ENCODE assay signal across 22 mouse cellular contexts in genomic region chr9:114395258-114395657, GRCm38 (mm10). TPM values are rescaled to one million over a fixed set of nuclear protein-coding genes. Genes with fewer than 3 reads are reported as not detected.
DNase-seq lines count a peak whose midpoint lies in the region; ATAC-seq and TF ChIP-seq lines count a peak whose summit lies in the region.
"Had no signal": no experiment of that assay in that cellular context is flagged by ENCODE, and none has a peak within 500 bp of the region (broad histone marks: within the 10 kb centered on the region; RNA-seq: fewer than 3 reads in every experiment).

No protein-coding gene starts in this region.

- H3K4me3 ChIP-seq in E14TG2a.4 (replicated peaks; ENCODE audit: low read length), result peak overlapping the region; percentile 45
- no peak overlapping the region for H3K4me3 ChIP-seq in intestine, embryonic 16.5 days (ENCODE audit: low read length)
- H3K4me3 ChIP-seq in forebrain, embryonic 11.5 days (ENCODE audit: low read depth, low read length), result no peak overlapping the region
- no peak overlapping the region for H3K4me3 ChIP-seq in lung, adult 2 months (replicated peaks; ENCODE audit: extremely low read depth, low read depth, low read length)
- H3K4me3 ChIP-seq: erythroblast, embryonic 14.5 days; gastrocnemius, adult 2 months; heart, adult 2 months; limb, embryonic 12.5 days; midbrain, embryonic 15.5 days had no signal

- no peak overlapping the region for H3K9ac ChIP-seq in intestine, embryonic 16.5 days (ENCODE audit: low read depth, low read length)
- no peak overlapping the region for H3K9ac ChIP-seq in forebrain, embryonic 11.5 days (ENCODE audit: low read length)
- H3K9ac ChIP-seq: forebrain, postnatal 0 days; limb, embryonic 12.5 days; lung, embryonic 14.5 days; midbrain, embryonic 15.5 days had no signal

- H3K36me3 ChIP-seq in E14TG2a.4 (ENCODE audit: insufficient read depth, low read length), result no peaks in the 10 kb centered on the region
- no peaks in the 10 kb centered on the region for H3K36me3 ChIP-seq in intestine, embryonic 16.5 days (ENCODE audit: control insufficient read depth, insufficient read depth, low read length)
- no peaks in the 10 kb centered on the region for H3K36me3 ChIP-seq in forebrain, embryonic 11.5 days (ENCODE audit: control insufficient read depth, insufficient read depth, low read length)
- H3K36me3 ChIP-seq: limb, embryonic 12.5 days; midbrain, embryonic 15.5 days had no signal

- WGBS in intestine, embryonic 16.5 days, result 72% methylated on average over 4 of the region's 4 CpGs
- 89% methylated on average over 4 of the region's 4 CpGs for WGBS in forebrain, embryonic 11.5 days
- WGBS in lung, adult 2 months, result 79% methylated on average over 4 of the region's 4 CpGs

- TF ChIP-seq CTCF in E14TG2a.4 (conservative IDR thresholded peaks at IDR 0.05; ENCODE audit: low read length), result no peak
- TF ChIP-seq CTCF in lung, adult 2 months (IDR thresholded peaks at IDR 0.05; ENCODE audit: insufficient read depth, low read length), result no peak

- no peaks in the 10 kb centered on the region for H3K27me3 ChIP-seq in E14TG2a.4 (ENCODE audit: insufficient read depth, low read length)
- no peaks in the 10 kb centered on the region for H3K27me3 ChIP-seq in intestine, embryonic 16.5 days (replicated peaks; ENCODE audit: control insufficient read depth, insufficient read depth, low read length)
- no peaks in the 10 kb centered on the region for H3K27me3 ChIP-seq in forebrain, embryonic 11.5 days (ENCODE audit: control insufficient read depth, insufficient read depth, low read length)
- H3K27me3 ChIP-seq: limb, embryonic 12.5 days had no signal

- peak; percentile 88 for DNase-seq in R1 (ENCODE audit: low read depth, low spot score)
- DNase-seq in forebrain, embryonic 11.5 days (ENCODE audit: low spot score), result no peak
- DNase-seq in lung, adult 2 months, result no peak
- no peak for DNase-seq in heart, adult 8-10 months (ENCODE audit: low spot score)
- DNase-seq: adrenal gland, postnatal 36 days; cerebellum, postnatal 14 days; forebrain, postnatal 0 days; gastrocnemius, adult 2 months; heart, adult 2 months; lung, postnatal 4 days; retina, postnatal 1 day; right cerebral cortex, postnatal 4 days had no signal

- H3K9me3 ChIP-seq in E14TG2a.4 (ENCODE audit: low read length), result no peaks in the 10 kb centered on the region
- H3K9me3 ChIP-seq in intestine, embryonic 16.5 days (ENCODE audit: control insufficient read depth, low read length), result no peaks in the 10 kb centered on the region
- H3K9me3 ChIP-seq in forebrain, embryonic 11.5 days (ENCODE audit: control insufficient read depth, low read length), result no peaks in the 10 kb centered on the region
- H3K9me3 ChIP-seq: limb, embryonic 12.5 days; midbrain, embryonic 15.5 days had no signal

- ATAC-seq in intestine, embryonic 16.5 days, result peak; percentile 63
- ATAC-seq in megakaryocyte, adult 5-6 weeks (ENCODE audit: poor library complexity, severe bottlenecking), result peak; percentile 45
- no peak for ATAC-seq in inflammation-experienced regulatory T-cells, adult 6 months
- no peak for ATAC-seq in forebrain, embryonic 11.5 days (replicated peaks; ENCODE audit: low FRiP score)
- ATAC-seq: activated CD4-positive, CD25-positive, alpha-beta regulatory T cell, adult 4 months; forebrain, postnatal 0 days; midbrain, embryonic 15.5 days had no signal

- H3K4me2 ChIP-seq in intestine, embryonic 16.5 days (ENCODE audit: low read depth, low read length), result no peak overlapping the region
- H3K4me2 ChIP-seq in forebrain, embryonic 11.5 days (ENCODE audit: low read depth, low read length, severe bottlenecking), result no peak overlapping the region
- H3K4me2 ChIP-seq: limb, embryonic 12.5 days; lung, embryonic 14.5 days; midbrain, embryonic 15.5 days had no signal

- H3K27ac ChIP-seq in intestine, embryonic 16.5 days (ENCODE audit: low read length), result peak overlapping the region; percentile 53
- no peak overlapping the region for H3K27ac ChIP-seq in forebrain, embryonic 11.5 days (ENCODE audit: low read depth, low read length)
- H3K27ac ChIP-seq: gastrocnemius, adult 2 months; heart, adult 2 months; kidney, postnatal 0 days; limb, embryonic 12.5 days; midbrain, embryonic 15.5 days had no signal

- H3K4me1 ChIP-seq in E14TG2a.4 (replicated peaks; ENCODE audit: low read depth, low read length), result peaks cover 83% of the 10 kb centered on the region
- no peaks in the 10 kb centered on the region; the same call in 1 of the 2 replicates for H3K4me1 ChIP-seq in intestine, embryonic 16.5 days (ENCODE audit: control insufficient read depth, insufficient read depth, low read length)
- no peaks in the 10 kb centered on the region for H3K4me1 ChIP-seq in forebrain, embryonic 11.5 days (replicated peaks; ENCODE audit: control insufficient read depth, insufficient read depth, low read length)
- no peaks in the 10 kb centered on the region for H3K4me1 ChIP-seq in lung, adult 2 months (ENCODE audit: control insufficient read depth, insufficient read depth, low read length)

- no peak for TF ChIP-seq POLR2A in lung, adult 2 months (IDR thresholded peaks at IDR 0.05; ENCODE audit: borderline replicate concordance, extremely low read depth, low read depth, low read length)

RNA-seq across cellular contexts. Expression of gene Crtap, which starts 4.8 kb away (rescaled TPM):
- 98.2 and 104 TPM in 2 replicates for polyA plus RNA-seq in intestine, embryonic 16.5 days (2015; fragmentation: Nextera tagmentation; extraction: Ambion mirVana)
- 23.8 and 32.6 TPM in 2 replicates for total RNA-seq in megakaryocyte, adult 5-6 weeks (2015)
- 5.6 and 13.1 TPM in 2 replicates for total RNA-seq in megakaryocyte, adult 5-6 weeks (2017)
- polyA plus RNA-seq in inflammation-experienced regulatory T-cells, adult 6 months (2017; shearing (Covaris generic)), result 1 to 10 TPM; 2.5 to 3.9 (median 3.1) TPM
- 35.6 and 44.4 TPM in 2 replicates for polyA plus RNA-seq in forebrain, embryonic 11.5 days (2014; fragmentation: Nextera tagmentation; extraction: Ambion mirVana)
- polyA plus RNA-seq in lung, adult 2 months (2012; rRNA removed), result 83.2 and 106 TPM in 2 replicates
- 10 to 100 TPM; 30.3 to 34.3 (median 32.9) TPM for total RNA-seq in heart, adult 8-10 months (2022)

RNA-seq across cellular contexts. Expression of gene Glb1, which starts 5.6 kb away (rescaled TPM):
- polyA plus RNA-seq in intestine, embryonic 16.5 days (2015; fragmentation: Nextera tagmentation; extraction: Ambion mirVana), result 295 and 399 TPM in 2 replicates
- 29.8 TPM in 2 replicates for total RNA-seq in megakaryocyte, adult 5-6 weeks (2015)
- 21.2 and 24.5 TPM in 2 replicates for total RNA-seq in megakaryocyte, adult 5-6 weeks (2017)
- polyA plus RNA-seq in inflammation-experienced regulatory T-cells, adult 6 months (2017; shearing (Covaris generic)), result 10 to 100 TPM; 30.2 to 38.0 (median 34.6) TPM
- 20.3 and 21.6 TPM in 2 replicates for polyA plus RNA-seq in forebrain, embryonic 11.5 days (2014; fragmentation: Nextera tagmentation; extraction: Ambion mirVana)
- 24.9 and 26.8 TPM in 2 replicates for polyA plus RNA-seq in lung, adult 2 months (2012; rRNA removed)
- 10 to 100 TPM; 13.4 to 15.8 (median 14.8) TPM for total RNA-seq in heart, adult 8-10 months (2022)

RNA-seq across cellular contexts. Expression of gene Tmppe, which starts 5.6 kb away (rescaled TPM):
- 31.2 and 40.7 TPM in 2 replicates for polyA plus RNA-seq in intestine, embryonic 16.5 days (2015; fragmentation: Nextera tagmentation; extraction: Ambion mirVana)
- total RNA-seq in megakaryocyte, adult 5-6 weeks (2015), result 1.2 and 2.4 TPM in 2 replicates
- total RNA-seq in megakaryocyte, adult 5-6 weeks (2017), result 4.6 and 6.9 TPM in 2 replicates
- polyA plus RNA-seq in inflammation-experienced regulatory T-cells, adult 6 months (2017; shearing (Covaris generic)), result 10 to 100 TPM in 2 of 3 experiments, 1 to 10 TPM in 1; 9.9 to 14.3 (median 12.1) TPM
- polyA plus RNA-seq in forebrain, embryonic 11.5 days (2014; fragmentation: Nextera tagmentation; extraction: Ambion mirVana), result 5.3 and 6.4 TPM in 2 replicates
- 9.7 and 9.8 TPM in 2 replicates for polyA plus RNA-seq in lung, adult 2 months (2012; rRNA removed)
- 1 to 10 TPM; 3.1 to 4.7 (median 4.1) TPM for total RNA-seq in heart, adult 8-10 months (2022)

Comparison
In these comparisons a context has a peak if more than half of its experiments do, and no peak if none do; other contexts are left out.
1. ATAC-seq: peak in intestine, embryonic 16.5 days (single experiment) and megakaryocyte, adult 5-6 weeks (single experiment); none in inflammation-experienced regulatory T-cells, adult 6 months (single experiment) and forebrain, embryonic 11.5 days (single experiment).